Mouse (Mus musculus): Measurements from ENCODE around the gene Best1.

Best1 gene

DNA sequence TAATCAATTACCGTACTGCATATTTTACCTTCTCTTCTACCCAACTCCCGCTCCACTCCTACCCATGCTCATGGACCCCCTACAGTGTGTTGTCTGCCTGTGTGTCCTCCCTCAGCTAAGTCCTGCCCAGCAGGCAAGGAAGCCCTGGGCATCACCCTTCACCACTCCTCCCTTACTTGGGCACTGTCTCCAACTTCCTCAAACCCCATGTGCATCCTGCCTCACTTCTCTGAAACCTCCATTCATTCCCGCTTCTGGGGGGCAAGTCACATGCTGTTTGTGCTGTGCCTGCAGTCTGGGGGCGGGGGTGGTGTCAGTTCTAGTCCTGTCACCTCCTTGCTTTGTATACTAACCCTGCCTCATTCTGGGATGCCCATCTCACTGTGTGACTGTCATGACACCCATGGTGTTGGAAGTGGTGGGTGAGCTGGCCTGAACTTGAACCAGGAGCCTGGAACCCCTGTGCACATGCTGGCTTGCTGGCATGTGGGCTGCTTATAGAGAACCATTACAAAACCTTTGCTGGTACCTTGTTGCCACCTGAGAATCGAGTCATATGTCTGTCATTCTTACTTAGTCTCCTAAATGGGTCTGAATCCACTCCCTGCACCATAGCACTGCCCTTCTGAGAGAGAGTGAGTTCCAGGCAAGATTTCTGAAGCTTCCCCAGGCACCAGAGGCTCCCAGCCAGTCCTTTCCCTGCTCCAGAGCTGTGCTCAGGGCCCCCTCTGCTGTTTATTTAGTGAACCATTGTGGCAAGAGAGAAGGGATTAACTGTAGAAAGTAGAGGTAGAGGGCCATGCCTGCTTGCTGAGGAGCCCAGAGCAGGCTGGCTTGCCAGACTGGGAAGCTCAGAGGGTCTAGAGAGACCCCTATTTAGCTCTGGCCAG, 21.2 kb upstream of the Best1 start:
- DNase-seq: peak in 1 of 2 experiments; percentile 70

DNA sequence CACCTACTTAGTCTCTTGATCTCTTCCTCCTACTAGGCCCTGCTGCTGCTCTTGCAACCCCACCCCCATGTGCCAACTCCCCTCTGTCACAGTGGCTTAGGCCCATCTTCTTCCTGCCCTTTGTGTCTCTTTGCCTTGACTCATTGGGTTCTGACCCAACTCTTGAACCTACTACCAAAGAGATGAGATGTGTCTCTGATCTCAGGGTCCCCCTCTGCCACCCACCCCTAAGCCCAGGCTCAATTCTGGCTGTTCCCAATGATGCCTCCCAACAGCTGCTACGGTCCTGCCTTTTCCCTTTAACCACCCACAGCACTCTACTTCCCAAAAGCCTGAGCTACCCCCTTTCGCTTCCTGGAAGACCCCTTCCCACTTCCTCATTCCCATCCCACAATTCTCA, 20.5 kb upstream of the Best1 start:
- DNase-seq: no peak

DNA sequence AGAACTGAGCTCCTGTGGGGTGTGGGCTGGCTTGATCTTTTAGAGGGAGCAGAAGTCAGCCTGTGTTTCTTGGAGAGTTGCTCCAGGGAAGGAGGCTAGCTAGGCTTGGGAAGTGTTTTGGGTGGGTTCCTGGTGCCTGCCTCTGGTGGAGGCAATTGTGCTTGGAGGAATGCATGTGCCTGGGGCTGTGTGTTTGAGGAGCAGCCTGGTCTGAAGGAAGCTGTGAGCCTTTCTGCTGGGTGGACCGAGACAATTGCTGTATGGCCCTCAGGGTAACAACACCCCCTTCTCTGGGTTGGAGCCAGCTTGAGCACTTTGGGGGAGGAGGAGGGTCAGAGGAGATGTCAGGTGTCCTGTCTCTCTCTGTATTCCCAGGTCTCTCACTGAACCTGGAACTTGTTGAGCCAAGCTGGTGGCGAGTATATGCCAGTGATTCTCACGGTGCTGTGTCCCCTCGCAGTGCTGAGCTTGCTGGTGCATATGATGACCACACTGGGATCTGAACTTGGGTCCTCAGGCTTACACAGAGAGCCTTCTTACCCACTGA, 17.9 kb upstream of the Best1 start:
- no peak for DNase-seq

DNA sequence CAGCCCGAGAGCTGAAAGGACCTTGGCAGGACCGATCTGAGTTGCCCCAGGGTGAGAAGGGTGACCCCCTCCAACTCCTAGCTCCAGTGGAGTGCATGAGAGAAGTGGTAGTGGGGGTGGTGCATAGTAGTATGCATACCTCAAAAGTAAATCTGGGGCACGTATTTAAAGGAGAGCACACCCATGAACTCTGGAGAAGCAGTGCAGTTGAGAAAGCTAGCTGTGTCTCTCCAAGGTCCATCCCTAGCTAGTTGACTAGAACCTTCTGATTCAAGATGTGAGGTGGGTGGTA, 17.0 kb upstream of the Best1 start:
- DNase-seq: no peak

DNA sequence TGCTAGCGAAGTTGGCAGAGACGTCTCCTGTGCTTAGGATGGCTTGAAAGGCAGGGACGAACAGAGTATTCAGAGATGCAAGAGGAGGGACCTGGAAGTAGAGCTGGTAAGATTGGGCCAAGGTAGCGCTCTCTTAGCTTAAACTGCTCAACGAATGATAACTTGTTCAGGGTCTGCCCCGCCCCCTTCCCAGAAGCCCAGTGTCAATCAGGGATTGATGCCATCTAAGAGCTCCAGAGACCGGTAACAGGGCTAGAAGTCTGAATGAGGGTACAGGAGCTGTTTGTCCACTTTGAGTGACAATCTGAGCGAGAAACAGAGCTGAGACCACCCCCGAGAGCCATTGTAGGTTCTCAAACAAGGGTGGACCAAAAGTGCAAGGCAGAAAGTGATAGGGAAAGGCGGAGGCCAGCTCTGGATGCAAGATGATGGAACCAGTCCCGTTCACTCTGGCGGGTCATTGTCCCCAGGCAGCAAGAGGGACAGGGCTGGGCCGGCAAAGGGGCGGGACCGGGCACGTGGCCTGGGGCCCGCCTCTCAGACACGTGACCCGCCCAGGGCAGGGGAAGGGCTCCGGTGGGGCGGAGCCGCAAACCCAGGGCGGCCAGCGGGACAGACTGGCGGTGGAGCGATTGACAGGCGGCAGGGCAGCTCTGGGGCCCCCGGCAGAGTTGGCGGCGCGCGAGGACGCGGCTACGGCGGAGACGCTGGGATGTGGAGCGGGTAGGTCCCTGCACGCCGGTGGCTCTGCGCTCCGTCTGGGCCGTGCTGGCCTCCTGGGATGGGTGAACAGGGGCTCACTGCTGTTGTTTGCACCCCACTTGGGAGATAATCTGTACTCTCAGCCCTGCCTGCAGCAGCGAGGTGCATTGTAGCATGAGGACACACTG, 16.4 kb upstream of the Best1 start:
- DNase-seq: peak; percentile 94 to 96

DNA sequence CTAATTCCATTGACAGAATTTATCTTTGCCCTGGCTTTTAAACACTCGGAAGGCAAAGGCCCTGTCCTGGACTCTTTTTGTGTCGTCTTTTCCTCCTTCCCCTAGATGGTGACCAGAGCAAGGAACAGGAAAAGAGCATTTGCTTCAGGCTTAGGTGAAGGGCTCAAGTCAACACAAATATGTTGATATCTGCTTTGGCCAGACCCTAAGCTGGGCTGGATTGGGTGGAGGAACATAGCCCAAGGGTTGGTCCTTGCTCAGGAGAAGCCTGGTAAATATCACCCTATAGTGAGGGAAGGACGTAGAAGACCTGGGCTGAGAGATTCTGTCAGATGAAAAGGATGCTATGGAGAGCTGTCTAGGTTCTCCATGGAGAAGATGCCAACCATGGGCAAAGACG, 14.7 kb upstream of the Best1 start:
- no peak for DNase-seq

DNA sequence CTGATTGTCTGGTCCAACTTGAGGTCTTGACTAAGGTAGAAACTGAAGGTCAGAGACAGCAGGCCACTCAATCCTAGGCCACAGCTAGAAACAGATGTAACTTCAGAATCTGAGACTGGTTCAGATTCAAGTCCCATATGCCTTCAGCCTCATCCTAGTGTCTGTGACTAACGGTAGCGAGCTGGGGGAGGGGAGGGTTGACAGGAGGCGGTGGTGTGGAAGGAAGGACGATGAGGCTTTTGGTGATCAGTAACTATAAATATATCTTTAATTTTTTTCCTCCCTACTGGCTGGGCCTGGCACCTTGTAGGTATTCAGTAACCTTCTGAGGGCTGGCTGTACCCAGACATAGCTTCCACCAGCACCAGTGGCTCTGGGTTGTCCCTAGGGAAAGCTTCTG, 14.0 kb upstream of the Best1 start:
- DNase-seq: no peak

DNA sequence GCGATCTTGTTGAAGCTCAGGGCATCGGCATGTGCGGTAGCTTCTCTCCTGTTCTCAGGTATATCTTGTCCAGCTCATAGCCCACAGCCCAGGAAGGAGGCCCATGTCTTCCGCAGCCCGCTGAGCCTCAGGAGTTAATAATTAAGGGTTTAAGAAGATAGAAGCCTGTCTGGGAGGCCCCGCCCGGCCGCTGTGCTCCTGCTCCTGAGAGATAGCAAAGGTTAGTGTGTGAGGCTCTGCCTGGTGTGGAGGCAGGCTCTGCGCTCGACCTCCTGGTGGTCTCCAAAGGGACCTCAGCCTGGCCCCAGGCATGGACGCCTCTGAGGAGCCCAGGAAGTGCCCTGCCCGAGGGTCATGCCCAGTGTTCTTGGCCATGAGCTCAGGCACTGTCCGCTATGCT, 13.4 kb upstream of the Best1 start:
- DNase-seq: peak; percentile 72 to 79

DNA sequence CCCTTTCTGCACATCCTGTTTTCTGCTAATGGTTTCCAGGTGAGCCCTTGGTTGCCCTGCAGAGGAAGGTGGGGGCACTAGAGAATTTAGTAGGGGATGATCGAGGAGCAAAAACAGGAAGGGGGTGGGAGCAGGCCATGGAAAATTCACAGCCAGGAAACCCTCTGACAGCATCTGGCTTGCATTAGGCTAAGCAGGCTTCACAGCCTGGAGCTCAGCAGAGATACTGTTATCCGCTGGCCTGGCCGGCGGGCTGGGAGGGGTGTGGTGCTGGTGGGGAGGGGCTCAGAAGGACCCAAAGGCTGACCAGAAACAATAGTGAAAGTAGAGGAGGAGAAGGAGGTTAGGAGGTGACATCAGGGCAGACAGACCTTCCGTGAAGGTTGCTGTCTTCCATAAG, 12.5 kb upstream of the Best1 start:
- no peak for DNase-seq

DNA sequence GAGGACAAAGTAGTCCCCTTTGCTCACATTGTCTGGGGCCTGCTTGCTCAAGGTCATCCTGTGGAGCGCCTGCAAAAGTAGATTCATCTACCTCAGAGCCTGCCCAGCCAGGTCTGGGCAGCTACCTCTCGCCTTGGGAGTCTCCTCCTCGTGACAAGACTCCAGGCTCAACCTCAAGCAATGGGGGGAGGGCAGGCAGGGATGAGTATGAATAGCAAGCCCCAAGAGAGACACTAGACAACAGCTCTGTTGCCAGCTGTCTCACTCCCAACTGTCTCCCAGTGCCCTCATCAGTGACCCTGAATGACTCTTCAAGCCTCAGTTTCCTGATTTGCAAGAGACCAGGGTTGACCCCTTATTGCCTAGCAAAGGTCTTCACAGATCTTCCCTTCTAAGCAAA, 11.9 kb upstream of the Best1 start:
- no peak for DNase-seq

DNA sequence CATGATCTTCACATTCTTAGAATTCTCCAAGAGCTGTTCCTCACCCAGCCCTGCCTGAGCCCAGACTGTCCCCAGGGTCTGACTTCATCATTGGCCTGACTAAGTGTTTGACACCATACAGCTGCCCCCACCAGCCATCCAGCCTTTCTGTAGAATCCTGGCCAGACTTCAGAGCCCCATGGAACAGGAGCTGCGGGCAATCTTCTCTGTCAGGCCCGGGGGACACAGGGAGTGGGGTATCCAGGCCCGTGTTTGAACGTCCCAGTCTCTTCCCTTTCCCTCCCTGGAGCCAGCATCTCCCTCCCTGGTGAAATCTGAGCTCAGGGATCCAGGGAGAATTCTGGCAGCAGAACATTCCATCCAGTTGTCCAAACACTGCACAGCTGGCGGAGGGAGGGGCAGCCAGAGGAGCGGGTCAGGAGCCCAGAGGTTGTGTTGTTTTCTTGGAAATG, 11.4 kb upstream of the Best1 start:
- DNase-seq: peak in 1 of 2 experiments; percentile 56

DNA sequence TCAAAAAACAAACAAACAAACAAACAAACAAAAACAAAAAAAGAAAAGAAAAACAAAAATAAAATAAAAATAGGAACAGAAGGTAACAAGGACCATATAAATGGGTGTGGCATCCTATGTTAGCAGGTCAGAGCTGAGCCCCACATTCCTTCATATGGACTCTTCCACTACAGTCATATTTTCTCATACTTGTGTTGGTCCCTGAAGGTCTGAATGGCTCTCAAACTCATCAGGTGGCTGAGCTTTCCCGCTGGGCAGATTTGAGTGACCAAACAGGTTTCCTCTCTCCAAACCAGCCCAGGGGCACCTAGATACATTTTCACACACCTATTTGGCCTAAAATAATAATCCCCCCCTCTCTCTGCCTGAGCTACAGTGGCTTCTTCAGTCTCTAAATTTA, 10.0 kb upstream of the Best1 start:
- DNase-seq: no peak

DNA sequence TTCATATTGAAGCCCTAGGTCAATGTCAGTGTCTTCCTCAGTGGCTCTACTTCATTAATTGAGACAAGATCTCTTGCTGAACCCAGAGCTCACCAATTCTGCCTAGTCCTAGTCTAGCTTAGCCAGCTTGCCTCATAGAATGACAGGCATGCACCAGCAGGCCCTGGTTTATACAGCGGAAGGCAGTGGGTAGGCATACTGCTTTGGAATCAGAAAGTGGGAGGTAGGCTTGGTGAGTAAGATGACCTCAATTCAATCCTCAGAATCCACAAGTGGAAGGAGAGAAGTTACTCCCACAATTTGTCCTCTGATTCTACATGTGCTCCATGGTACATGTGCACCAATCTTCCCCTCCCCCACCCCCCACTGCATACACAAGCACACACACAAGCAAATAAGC, 2.3 kb upstream of the Best1 start:
- no peak for DNase-seq

DNA sequence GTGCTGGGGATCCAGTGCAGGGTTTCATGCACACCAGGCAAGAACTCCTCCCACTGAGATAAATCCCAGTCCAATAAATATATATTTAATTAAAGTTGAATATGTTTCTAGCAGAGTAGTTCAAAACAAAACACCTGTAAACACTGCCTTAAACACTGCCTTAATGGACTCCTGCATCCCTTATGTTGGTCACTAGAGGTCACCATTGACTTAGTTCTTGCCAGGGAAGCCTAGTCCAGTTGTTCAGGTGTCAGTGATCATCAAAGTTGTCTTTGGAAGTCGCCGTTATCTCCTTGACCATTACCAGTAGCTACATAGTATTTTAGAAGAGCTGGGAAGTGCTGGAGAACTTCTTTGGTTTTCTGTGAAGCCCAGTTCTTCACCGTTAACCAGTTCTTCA, 1.1 kb downstream of the Best1 start:
- DNase-seq: peak in 1 of 2 experiments; percentile 61

DNA sequence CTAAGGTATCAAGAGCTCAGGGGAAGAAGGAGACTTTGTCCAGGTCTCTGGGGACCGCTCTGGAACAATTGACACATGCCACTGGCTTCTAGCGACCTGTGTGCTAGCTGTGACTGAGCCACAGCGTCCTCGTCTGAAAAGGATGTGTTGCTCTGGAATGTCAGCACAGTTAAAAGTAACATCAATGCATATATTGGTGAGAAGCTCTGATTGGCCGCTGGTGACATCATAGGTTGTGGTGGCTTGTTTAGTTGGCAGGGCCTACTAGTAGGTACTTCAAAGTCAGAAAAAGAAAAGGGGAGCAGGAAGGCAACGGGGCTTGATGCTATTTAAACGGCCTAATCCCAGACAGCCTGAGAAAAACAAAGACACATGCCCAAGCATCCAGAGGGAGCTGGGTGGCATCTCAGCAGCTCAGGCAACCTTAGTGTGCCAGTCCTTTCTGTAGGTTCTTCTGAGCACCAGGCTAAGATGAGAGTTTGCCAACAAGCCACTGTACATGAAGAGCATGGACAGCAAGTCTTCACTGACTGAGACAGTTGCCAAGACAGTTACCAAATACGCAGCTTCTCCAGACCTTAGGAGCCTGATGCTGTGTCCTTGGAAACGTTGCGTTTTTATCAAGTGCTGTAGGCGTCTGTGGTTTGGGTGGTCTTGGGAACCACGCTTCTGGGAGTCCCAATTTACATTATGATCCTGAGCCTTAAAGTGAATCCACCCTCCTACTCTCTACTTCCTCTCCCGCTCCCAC, 2.5 kb downstream of the Best1 start:
- DNase-seq: no peak

DNA sequence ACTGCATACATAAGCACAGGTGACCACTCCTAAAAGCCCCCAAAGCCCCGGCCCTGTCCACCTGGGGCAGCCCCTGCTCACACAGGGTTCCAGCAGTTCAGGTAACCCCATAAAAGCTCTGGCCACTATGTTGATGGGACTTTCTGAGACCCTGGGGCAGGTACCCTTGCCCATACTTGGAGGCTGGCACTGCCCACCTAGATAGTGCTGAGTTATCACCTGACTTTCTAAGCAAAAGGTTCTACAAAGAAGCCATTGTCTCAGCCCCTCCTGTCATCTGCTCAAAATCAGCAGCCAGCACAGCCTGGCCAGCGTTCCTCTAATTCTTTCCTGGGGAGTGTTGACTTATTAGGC, 3.4 kb downstream of the Best1 start:
- DNase-seq: no peak

DNA sequence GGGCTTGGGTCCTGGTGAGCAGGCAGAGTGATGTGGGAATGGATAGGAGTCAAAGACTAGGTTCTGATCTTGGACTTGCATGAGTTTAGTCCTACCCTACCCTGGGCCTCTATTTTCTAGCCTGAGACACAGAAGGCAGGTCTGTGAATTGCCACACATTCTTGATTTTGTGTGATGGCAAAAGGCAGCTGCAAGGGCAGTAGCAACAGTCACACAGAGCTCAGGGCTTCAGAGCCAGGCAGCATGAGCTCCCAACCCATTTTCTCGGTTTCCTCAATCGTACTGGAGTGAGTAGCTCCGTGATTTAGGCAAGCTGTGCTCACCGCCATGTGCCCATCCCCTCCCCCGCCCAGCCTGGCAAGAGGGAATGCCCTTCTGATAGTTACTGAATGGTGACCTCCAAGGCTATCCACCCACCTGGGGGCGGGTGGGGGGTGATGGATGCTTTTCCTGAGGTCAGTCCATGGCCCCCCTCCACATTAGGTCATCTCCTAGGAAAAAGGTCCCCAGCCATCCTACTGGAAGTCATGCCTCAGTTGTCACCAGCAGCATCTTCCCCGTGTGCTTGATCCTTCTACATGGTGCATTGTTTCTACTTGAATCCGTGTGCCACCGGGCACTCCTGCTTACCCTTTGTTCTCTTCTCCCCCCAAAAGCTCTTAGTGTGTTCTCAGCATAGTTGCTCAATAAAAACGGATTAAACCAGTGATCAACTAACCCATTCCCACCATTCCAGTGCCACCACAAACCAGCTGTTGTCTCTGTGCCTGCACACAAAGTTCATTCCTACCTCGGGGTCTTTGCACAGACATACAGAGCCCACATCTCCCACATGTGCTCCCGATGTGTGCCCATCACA, 4.0 kb downstream of the Best1 start:
- DNase-seq: no peak

DNA sequence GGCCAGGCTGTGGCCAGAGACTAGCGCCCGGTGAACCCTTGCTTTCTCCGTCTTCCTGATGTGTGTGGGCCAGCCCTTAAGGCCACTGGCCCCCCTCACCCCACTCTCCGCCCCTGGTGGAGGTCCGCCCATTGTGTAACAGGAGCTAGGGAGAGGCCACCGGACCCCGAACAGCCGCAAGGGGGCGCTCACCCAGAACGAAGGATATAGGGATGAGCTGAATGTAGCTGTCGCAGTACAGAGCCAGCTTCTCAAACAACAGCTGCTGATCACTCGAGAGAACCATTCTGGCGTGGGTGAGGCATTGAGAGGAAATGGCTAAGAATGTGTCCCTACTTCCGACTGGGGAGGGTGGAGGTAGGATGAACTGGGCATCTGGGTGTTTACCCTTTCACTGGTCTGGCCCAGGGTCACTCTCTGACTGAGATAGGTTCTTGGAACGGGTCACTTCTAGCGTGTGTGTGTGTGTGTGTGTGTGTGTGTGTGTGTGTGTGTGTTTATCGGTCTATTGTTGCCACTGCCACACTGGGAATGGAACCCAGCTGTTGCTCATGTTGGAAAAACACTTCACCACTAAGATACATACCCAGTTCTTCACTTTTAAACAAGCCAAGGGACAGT, 8.3 kb downstream of the Best1 start:
- peak; percentile 90 to 95 for DNase-seq

DNA sequence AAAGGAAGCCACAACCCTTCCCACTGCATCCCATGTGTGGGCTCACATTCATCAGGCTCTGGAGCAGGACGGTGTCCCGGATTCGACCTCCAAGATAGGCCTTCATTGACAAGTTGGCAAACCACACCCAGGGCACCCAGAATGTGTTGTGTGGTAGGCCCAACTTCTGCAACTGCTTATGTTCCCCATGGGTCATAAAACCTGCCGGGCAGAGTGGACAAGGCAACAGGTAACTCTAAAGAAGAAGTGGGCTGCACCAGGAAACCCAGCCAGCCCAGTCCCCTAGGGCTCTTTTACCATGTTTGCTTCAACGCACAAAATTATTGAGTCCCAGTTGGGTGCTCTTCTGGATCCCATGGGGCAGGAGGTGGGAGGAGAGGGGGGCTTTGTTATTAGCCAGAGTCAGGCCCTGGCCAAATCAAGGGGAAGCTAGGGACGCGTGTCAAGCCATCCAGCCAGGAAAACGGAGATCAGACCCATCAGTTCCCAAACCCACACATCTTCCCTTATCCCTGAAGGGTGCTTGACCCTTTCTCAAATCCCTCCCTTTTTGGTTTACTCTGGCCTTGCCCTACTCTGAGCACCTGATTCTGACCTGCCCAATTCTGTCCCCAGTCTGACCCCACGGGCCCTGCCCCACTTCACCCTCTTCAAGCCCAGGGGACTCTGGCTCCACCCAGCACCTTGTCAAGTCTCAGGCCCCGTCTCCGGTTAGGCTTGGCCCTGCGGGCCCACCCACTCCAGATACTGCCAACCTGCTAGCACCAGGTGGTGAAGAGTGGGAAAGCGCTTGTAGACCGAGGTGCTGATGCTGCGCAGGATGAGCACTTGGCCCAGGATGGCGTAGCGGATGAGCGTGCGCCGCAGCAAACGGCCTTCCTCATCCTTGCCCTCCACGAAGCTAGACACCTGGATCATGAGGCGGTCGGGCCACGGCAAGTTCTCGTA, 9.1 kb downstream of the Best1 start:
- no peak for DNase-seq

DNA sequence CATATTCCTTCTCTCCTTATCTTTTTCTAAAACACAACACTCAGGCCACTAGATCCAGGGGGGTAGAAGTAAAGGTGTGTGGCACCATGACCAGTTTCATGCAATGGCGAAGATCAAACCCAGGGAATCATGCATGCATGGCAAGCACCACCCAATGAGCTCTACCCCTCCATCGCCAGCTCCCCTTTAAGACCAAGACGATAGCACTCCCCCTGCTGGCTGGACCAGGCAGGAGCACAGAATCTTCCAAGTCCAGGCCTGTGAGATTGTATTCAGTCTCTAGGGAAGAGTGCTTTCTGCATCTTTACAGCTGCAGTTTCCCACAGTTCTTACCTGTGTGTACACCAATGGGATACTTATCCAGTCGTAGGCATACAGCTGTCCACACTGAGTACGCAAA, 10.1 kb downstream of the Best1 start:
- peak; percentile 82 to 92 for DNase-seq

DNA sequence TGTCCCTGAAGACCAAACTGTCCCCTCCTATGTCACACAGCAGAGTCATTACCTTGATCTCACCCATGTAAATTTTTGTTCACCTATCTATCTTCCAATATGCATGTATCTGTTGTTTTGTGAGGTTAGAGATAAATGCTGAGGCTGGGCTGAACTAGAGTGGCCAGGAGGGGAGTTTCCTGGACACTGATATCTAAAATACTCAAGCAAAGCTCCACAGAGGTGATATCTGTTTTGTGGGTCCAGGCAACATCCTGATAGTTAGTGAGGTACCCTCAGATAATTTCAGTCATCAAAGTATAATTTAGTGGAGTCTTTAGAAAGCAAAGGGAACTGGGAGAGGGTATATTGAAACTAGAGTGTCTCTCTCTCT, 11.6 kb downstream of the Best1 start:
- DNase-seq: no peak
